Mouse (Mus musculus) adipocyte (in vitro differentiated cells): ENCODE data around the gene Gm15140.
"Not testable (repeated sequence)": the region's sequence is repeated elsewhere in the genome, so short reads cannot be mapped to it uniquely, and the experiment has no call there.

Experiments used
- DNase-seq: peaks from one replicate; pipeline ENCODE4 v3.0.0-alpha.2; 2016; ENCODE audit warnings: low spot score

The Gm15140 gene

GRCm38 (mm10) chrX:154120585-154120984, at the start of gene Gm15140:
TSS of gene Gm15140 (minus strand) at chrX:154120685.
- not testable (repeated sequence) for DNase-seq
